Mouse (Mus musculus): ENCODE results near the gene Col23a1.

Gene Col23a1

GRCm38 (mm10) chr11:51328387-51328942 is 38.7 kb downstream of the Col23a1 start:
- DNase-seq (ENCODE audit: low spot score in 2 of 2): peak in 1 of 2 experiments; percentile 70

GRCm38 (mm10) chr11:51329837-51330714 is 40.4 kb downstream of the Col23a1 start:
- DNase-seq (ENCODE audit: low spot score in 2 of 2): no peak

GRCm38 (mm10) chr11:51334017-51334416 is 44.3 kb downstream of the Col23a1 start:
- no peak for DNase-seq (ENCODE audit: low spot score in 2 of 2)

- peak; percentile 64 to 70 for DNase-seq (ENCODE audit: low spot score in 2 of 2)
These were observed 47.9 kb downstream of the Col23a1 start for GRCm38 (mm10) chr11:51337585-51337984.

- peak in 1 of 2 experiments; percentile 26 for DNase-seq (ENCODE audit: low spot score in 2 of 2)
These were observed 48.7 kb downstream of the Col23a1 start for GRCm38 (mm10) chr11:51338416-51338815.

GRCm38 (mm10) chr11:51341091-51341490 is 51.4 kb downstream of the Col23a1 start:
- DNase-seq (ENCODE audit: low spot score in 2 of 2): peak in 1 of 2 experiments; percentile 16

GRCm38 (mm10) chr11:51342776-51343175 is 53.1 kb downstream of the Col23a1 start:
- DNase-seq (ENCODE audit: low spot score in 2 of 2): peak; percentile 91 to 94

- peak; percentile 33 to 40 for DNase-seq (ENCODE audit: low spot score in 2 of 2)
These were observed 53.6 kb downstream of the Col23a1 start for GRCm38 (mm10) chr11:51343312-51343711.

GRCm38 (mm10) chr11:51343728-51344289 is 54.1 kb downstream of the Col23a1 start:
- peak; percentile 25 to 33 for DNase-seq (ENCODE audit: low spot score in 2 of 2)

GRCm38 (mm10) chr11:51345481-51346465 is 56.1 kb downstream of the Col23a1 start:
- DNase-seq (ENCODE audit: low spot score in 2 of 2): peak in 1 of 2 experiments; percentile 22

- DNase-seq (ENCODE audit: low spot score in 2 of 2): no peak
These were observed 58.0 kb downstream of the Col23a1 start for GRCm38 (mm10) chr11:51347756-51348155.

- DNase-seq (ENCODE audit: low spot score in 2 of 2): peak in 1 of 2 experiments; percentile 18
These were observed 59.9 kb downstream of the Col23a1 start for GRCm38 (mm10) chr11:51349665-51350064.

- DNase-seq (ENCODE audit: low spot score in 2 of 2): peak in 1 of 2 experiments; percentile 15
These were observed 61.4 kb downstream of the Col23a1 start for GRCm38 (mm10) chr11:51351151-51351550.

GRCm38 (mm10) chr11:51351841-51352240 is 62.1 kb downstream of the Col23a1 start:
- peak in 1 of 2 experiments; percentile 13 for DNase-seq (ENCODE audit: low spot score in 2 of 2)

- peak in 1 of 2 experiments; percentile 18 for DNase-seq (ENCODE audit: low spot score in 2 of 2)
These were observed 64.0 kb downstream of the Col23a1 start for GRCm38 (mm10) chr11:51353746-51354145.

GRCm38 (mm10) chr11:51358981-51359380 is 69.3 kb downstream of the Col23a1 start:
- peak in 1 of 2 experiments; percentile 4 for DNase-seq (ENCODE audit: low spot score in 2 of 2)

- peak in 1 of 2 experiments; percentile 6 for DNase-seq (ENCODE audit: low spot score in 2 of 2)
These were observed 74.6 kb downstream of the Col23a1 start for GRCm38 (mm10) chr11:51364353-51364752.

- DNase-seq (ENCODE audit: low spot score in 2 of 2): peak in 1 of 2 experiments; percentile 13
These were observed 77.6 kb downstream of the Col23a1 start for GRCm38 (mm10) chr11:51367334-51367733.

GRCm38 (mm10) chr11:51370273-51370672 is 80.6 kb downstream of the Col23a1 start:
- peak in 1 of 2 experiments; percentile 9 for DNase-seq (ENCODE audit: low spot score in 2 of 2)

GRCm38 (mm10) chr11:51371321-51371720 is 81.6 kb downstream of the Col23a1 start:
- DNase-seq (ENCODE audit: low spot score in 2 of 2): no peak

GRCm38 (mm10) chr11:51371926-51372325 is 82.2 kb downstream of the Col23a1 start:
- DNase-seq (ENCODE audit: low spot score in 2 of 2): no peak
